In the genomic region with DNA sequence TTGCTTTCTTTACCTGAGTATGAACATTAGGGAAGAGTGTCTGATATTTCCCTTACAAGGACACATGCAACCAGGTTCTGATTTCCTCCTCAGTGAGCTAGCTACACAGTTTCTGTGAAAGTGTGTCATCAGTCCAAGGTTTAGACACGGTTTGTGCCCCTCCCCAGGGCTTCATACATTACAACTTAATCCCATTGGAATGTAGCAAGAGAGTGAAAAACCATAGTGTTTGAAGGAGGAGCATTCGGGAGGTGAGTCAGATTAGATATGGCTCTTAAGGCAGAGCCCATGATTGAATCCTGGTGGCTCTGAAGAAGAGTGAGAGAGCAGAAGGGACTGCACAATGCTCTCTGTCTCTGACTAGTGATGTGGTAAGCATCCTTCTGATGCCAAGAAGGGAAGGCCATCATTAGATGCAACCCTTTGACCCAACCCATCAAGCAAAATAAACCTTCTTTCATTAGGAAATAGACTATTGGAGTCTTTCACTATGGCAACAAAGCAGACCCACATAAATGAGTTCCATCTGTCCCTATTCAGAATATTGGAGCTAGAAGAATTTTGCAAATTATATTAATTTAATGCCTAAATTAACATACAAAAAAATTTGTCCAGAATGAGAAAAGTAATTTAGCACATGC, we compare ENCODE assay signal across 39 mouse cellular contexts. TPM values are rescaled to one million over a fixed set of nuclear protein-coding genes. Genes with fewer than 3 reads are reported as not detected.
DNase-seq lines count a peak whose midpoint lies in the region; ATAC-seq lines count a peak whose summit lies in the region.
"Had no signal": no experiment of that assay in that cellular context is flagged by ENCODE, and none has a peak within 500 bp of the region (broad histone marks: within the 10 kb centered on the region; RNA-seq: fewer than 3 reads in every experiment).

No protein-coding gene starts in this region.

- no peaks in the 10 kb centered on the region for H3K36me3 ChIP-seq in embryonic facial prominence, embryonic 10.5 days (replicated peaks)
- no peaks in the 10 kb centered on the region for H3K36me3 ChIP-seq in liver, embryonic 12.5 days
- no peaks in the 10 kb centered on the region for H3K36me3 ChIP-seq in intestine, embryonic 15.5 days
- H3K36me3 ChIP-seq: heart, embryonic 10.5 days; heart, embryonic 15.5 days; limb, embryonic 10.5 days; limb, embryonic 15.5 days; midbrain, embryonic 10.5 days; midbrain, embryonic 15.5 days; neural tube, embryonic 15.5 days had no signal

- no peaks in the 10 kb centered on the region for H3K27me3 ChIP-seq in embryonic facial prominence, embryonic 10.5 days (replicated peaks; ENCODE audit: low read depth, poor library complexity, severe bottlenecking)
- no peaks in the 10 kb centered on the region for H3K27me3 ChIP-seq in liver, embryonic 12.5 days (replicated peaks)
- H3K27me3 ChIP-seq in intestine, embryonic 15.5 days (replicated peaks), result no peaks in the 10 kb centered on the region
- H3K27me3 ChIP-seq: heart, embryonic 15.5 days; limb, embryonic 15.5 days; midbrain, embryonic 15.5 days; neural tube, embryonic 15.5 days had no signal

- peaks cover 13% of the 10 kb centered on the region for H3K4me1 ChIP-seq in embryonic facial prominence, embryonic 10.5 days
- no peaks in the 10 kb centered on the region for H3K4me1 ChIP-seq in liver, embryonic 12.5 days
- H3K4me1 ChIP-seq in intestine, embryonic 15.5 days (replicated peaks), result no peaks in the 10 kb centered on the region
- H3K4me1 ChIP-seq: heart, embryonic 10.5 days; heart, embryonic 15.5 days; limb, embryonic 10.5 days; limb, embryonic 15.5 days; midbrain, embryonic 10.5 days; midbrain, embryonic 15.5 days; neural tube, embryonic 15.5 days had no signal

- WGBS in embryonic facial prominence, embryonic 10.5 days, result 27% methylated on average over 2 of the region's 2 CpGs
- 43% methylated on average over 2 of the region's 2 CpGs for WGBS in liver, embryonic 12.5 days (ENCODE audit: insufficient replicate concordance)
- WGBS in intestine, embryonic 15.5 days, result 50% methylated on average over 2 of the region's 2 CpGs

- no peak overlapping the region for H3K27ac ChIP-seq in embryonic facial prominence, embryonic 10.5 days (replicated peaks)
- H3K27ac ChIP-seq in liver, embryonic 12.5 days, result no peak overlapping the region
- H3K27ac ChIP-seq in intestine, embryonic 15.5 days, result no peak overlapping the region
- H3K27ac ChIP-seq: heart, embryonic 10.5 days; heart, embryonic 15.5 days; hindbrain, postnatal 0 days; limb, embryonic 10.5 days; limb, embryonic 15.5 days; liver, embryonic 14.5 days; midbrain, embryonic 10.5 days; midbrain, embryonic 15.5 days; neural tube, embryonic 15.5 days had no signal

- no peak overlapping the region for H3K4me2 ChIP-seq in liver, embryonic 12.5 days
- H3K4me2 ChIP-seq in intestine, embryonic 15.5 days (replicated peaks), result no peak overlapping the region
- H3K4me2 ChIP-seq: heart, embryonic 15.5 days; limb, embryonic 15.5 days; midbrain, embryonic 15.5 days; neural tube, embryonic 15.5 days had no signal

- no peak for ATAC-seq in liver, embryonic 12.5 days
- ATAC-seq in intestine, embryonic 15.5 days, result no peak
- ATAC-seq in granulocyte monocyte progenitor cell, adult 5-6 weeks (replicated peaks; ENCODE audit: poor library complexity, severe bottlenecking), result no peak
- ATAC-seq: forebrain, embryonic 16.5 days; hindbrain, postnatal 0 days; intestine, embryonic 16.5 days; midbrain, embryonic 15.5 days had no signal

- peak; percentile 7 for DNase-seq in layer of hippocampus, adult 11-12 months (ENCODE audit: low spot score)
- no peak for DNase-seq in layer of hippocampus, adult 8-10 months (ENCODE audit: low spot score in 2 of 2)
- DNase-seq in Muller cell, postnatal 12 days (ENCODE audit: inconsistent ontology term), result peak; percentile 91
- DNase-seq in embryonic facial prominence, embryonic 10.5 days (ENCODE audit: low spot score), result peak; percentile 9
- peak; percentile 71 for DNase-seq in retina, postnatal 1 day
- DNase-seq: adrenal gland, adult 8-10 months; B cell, adult 2 months; cerebellum, adult 9-10 months; cerebellum, postnatal 36 days; embryo, embryonic 11 days; gastrocnemius, postnatal 14 days; heart, adult 11 months; kidney, adult 9 months; kidney, postnatal 10 days; lung, adult 2 months; lung, postnatal 14 days; right cerebral cortex, adult 18-20 months; spleen, adult 18-20 months; thymus, adult 18-20 months; thymus, postnatal 25 days had no signal

- no peak overlapping the region for H3K9ac ChIP-seq in liver, embryonic 12.5 days
- no peak overlapping the region for H3K9ac ChIP-seq in intestine, embryonic 15.5 days
- H3K9ac ChIP-seq: heart, embryonic 15.5 days; limb, embryonic 15.5 days; liver, embryonic 14.5 days; midbrain, embryonic 15.5 days; neural tube, embryonic 15.5 days had no signal

- H3K4me3 ChIP-seq in embryonic facial prominence, embryonic 10.5 days, result no peak overlapping the region
- no peak overlapping the region for H3K4me3 ChIP-seq in liver, embryonic 12.5 days
- no peak overlapping the region for H3K4me3 ChIP-seq in intestine, embryonic 15.5 days (replicated peaks)
- H3K4me3 ChIP-seq: heart, embryonic 10.5 days; heart, embryonic 15.5 days; limb, embryonic 10.5 days; limb, embryonic 15.5 days; midbrain, embryonic 10.5 days; midbrain, embryonic 15.5 days; neural tube, embryonic 15.5 days had no signal

- H3K9me3 ChIP-seq in embryonic facial prominence, embryonic 10.5 days, result no peaks in the 10 kb centered on the region
- H3K9me3 ChIP-seq in liver, embryonic 12.5 days (replicated peaks), result no peaks in the 10 kb centered on the region
- no peaks in the 10 kb centered on the region for H3K9me3 ChIP-seq in intestine, embryonic 15.5 days
- H3K9me3 ChIP-seq: heart, embryonic 10.5 days; heart, embryonic 15.5 days; limb, embryonic 10.5 days; limb, embryonic 15.5 days; midbrain, embryonic 10.5 days; midbrain, embryonic 15.5 days; neural tube, embryonic 15.5 days had no signal

RNA-seq across cellular contexts. Expression of a gene that starts 22.7 kb away (rescaled TPM):
- not detected for total RNA-seq in layer of hippocampus, adult 8-10 months (2022)
- polyA plus RNA-seq in embryonic facial prominence, embryonic 10.5 days (2016; fragmentation: Nextera tagmentation; extraction: Ambion mirVana), result not detected in 2 replicates
- polyA plus RNA-seq in liver, embryonic 12.5 days (2016; fragmentation: Nextera tagmentation; extraction: Ambion mirVana), result not detected in 2 replicates
- polyA plus RNA-seq in intestine, embryonic 15.5 days (2015; fragmentation: Nextera tagmentation; extraction: Ambion mirVana), result not detected in 2 replicates
- not detected in 2 replicates for total RNA-seq in granulocyte monocyte progenitor cell, adult 5-6 weeks (2014; fragmentation: Nextera tagmentation)
- not detected in 2 replicates for total RNA-seq in granulocyte monocyte progenitor cell, adult 5-6 weeks (2017)
- total RNA-seq: adrenal gland, adult 8-10 months; adrenal gland, postnatal 4 days; gastrocnemius, postnatal 14 days; heart, postnatal 25 days; hindbrain, postnatal 0 days; left cerebral cortex, postnatal 10 days had no signal
- polyA plus RNA-seq: forebrain, embryonic 16.5 days; heart, embryonic 10.5 days; heart, embryonic 15.5 days; hindbrain, embryonic 11.5 days; intestine, embryonic 16.5 days; large intestine, adult 2 months; limb, embryonic 10.5 days; liver, embryonic 14.5 days; midbrain, embryonic 10.5 days; midbrain, embryonic 15.5 days; neural tube, embryonic 15.5 days had no signal

RNA-seq across cellular contexts. Expression of a gene that starts 46.8 kb away (rescaled TPM):
- not detected for total RNA-seq in layer of hippocampus, adult 8-10 months (2022)
- not detected in 2 replicates for polyA plus RNA-seq in embryonic facial prominence, embryonic 10.5 days (2016; fragmentation: Nextera tagmentation; extraction: Ambion mirVana)
- polyA plus RNA-seq in liver, embryonic 12.5 days (2016; fragmentation: Nextera tagmentation; extraction: Ambion mirVana), result not detected in 2 replicates
- not detected in 2 replicates for polyA plus RNA-seq in intestine, embryonic 15.5 days (2015; fragmentation: Nextera tagmentation; extraction: Ambion mirVana)
- not detected in 2 replicates for total RNA-seq in granulocyte monocyte progenitor cell, adult 5-6 weeks (2014; fragmentation: Nextera tagmentation)
- not detected in 2 replicates for total RNA-seq in granulocyte monocyte progenitor cell, adult 5-6 weeks (2017)
- total RNA-seq: adrenal gland, adult 8-10 months; adrenal gland, postnatal 4 days; gastrocnemius, postnatal 14 days; heart, postnatal 25 days; hindbrain, postnatal 0 days had no signal
- polyA plus RNA-seq: forebrain, embryonic 16.5 days; heart, embryonic 10.5 days; heart, embryonic 15.5 days; hindbrain, embryonic 11.5 days; hindbrain, postnatal 0 days; intestine, embryonic 16.5 days; large intestine, adult 2 months; limb, embryonic 10.5 days; liver, embryonic 14.5 days; midbrain, embryonic 10.5 days; midbrain, embryonic 15.5 days; neural tube, embryonic 15.5 days had no signal

Comparison
In these comparisons a context has a peak if more than half of its experiments do, and no peak if none do; other contexts are left out.
1. DNase-seq: peak in layer of hippocampus, adult 11-12 months (single experiment), Muller cell, postnatal 12 days (single experiment), embryonic facial prominence, embryonic 10.5 days (single experiment) and retina, postnatal 1 day (single experiment); none in layer of hippocampus, adult 8-10 months (0 of 2).